Mouse (Mus musculus): ENCODE results near the gene Pop4. TPM values are rescaled to one million over a fixed set of nuclear protein-coding genes. Genes with fewer than 3 reads are reported as not detected.

Pop4 gene
- total RNA-seq, 1 experiment = 49.8 TPM

GRCm38 (mm10) chr7:38253441-38253840, 17.8 kb downstream of the Pop4 start:
- TF ChIP-seq MAFK (IDR thresholded peaks at IDR 0.05; ENCODE audit: insufficient read depth, low read depth, low read length) = no peak
- no peak for TF ChIP-seq ZNF384 (IDR thresholded peaks at IDR 0.05; ENCODE audit: low read depth, low read length)
- no peak for TF ChIP-seq CHD2 (IDR thresholded peaks at IDR 0.05; ENCODE audit: low read depth, low read length)
- no peak for TF ChIP-seq ZC3H11A (IDR thresholded peaks at IDR 0.05; ENCODE audit: borderline replicate concordance, low read depth, low read length)
- TF ChIP-seq HCFC1 (IDR thresholded peaks at IDR 0.05; ENCODE audit: borderline replicate concordance, insufficient read depth, low read length) = no peak
- in situ Hi-C loops (cut with MboI; ENCODE audit: low sequenced_read_pairs in 2 of 2, unreplicated experiment in 2 of 2) = no loop called here
- DNase-seq (ENCODE audit: low read depth, low spot score) = no peak
- Histone ChIP-seq H3K4me3 (ENCODE audit: insufficient read depth in 1 of 2, low read depth in 1 of 2, low read length in 2 of 2, poor library complexity in 1 of 2, severe bottlenecking in 1 of 2) (no peak overlapping the region), H3K9ac (ENCODE audit: insufficient read depth, low read depth, low read length, poor library complexity, severe bottlenecking) (no peak overlapping the region), H3K36me3 (ENCODE audit: control insufficient read depth, insufficient read depth, low read length, poor library complexity, severe bottlenecking) (no peaks in the 10 kb centered on the region), H3K9me3 (ENCODE audit: control insufficient read depth, insufficient read depth, low read depth, low read length) (no peaks in the 10 kb centered on the region), H3K27ac (ENCODE audit: insufficient read depth, low read depth, low read length, poor library complexity, severe bottlenecking) (no peak overlapping the region), H3K4me1 (ENCODE audit: control insufficient read depth in 2 of 2, insufficient read depth in 2 of 2, low read length in 2 of 2, poor library complexity in 1 of 2) (peaks cover 20 to 35% of the 10 kb centered on the region in 2 experiments)

DNA sequence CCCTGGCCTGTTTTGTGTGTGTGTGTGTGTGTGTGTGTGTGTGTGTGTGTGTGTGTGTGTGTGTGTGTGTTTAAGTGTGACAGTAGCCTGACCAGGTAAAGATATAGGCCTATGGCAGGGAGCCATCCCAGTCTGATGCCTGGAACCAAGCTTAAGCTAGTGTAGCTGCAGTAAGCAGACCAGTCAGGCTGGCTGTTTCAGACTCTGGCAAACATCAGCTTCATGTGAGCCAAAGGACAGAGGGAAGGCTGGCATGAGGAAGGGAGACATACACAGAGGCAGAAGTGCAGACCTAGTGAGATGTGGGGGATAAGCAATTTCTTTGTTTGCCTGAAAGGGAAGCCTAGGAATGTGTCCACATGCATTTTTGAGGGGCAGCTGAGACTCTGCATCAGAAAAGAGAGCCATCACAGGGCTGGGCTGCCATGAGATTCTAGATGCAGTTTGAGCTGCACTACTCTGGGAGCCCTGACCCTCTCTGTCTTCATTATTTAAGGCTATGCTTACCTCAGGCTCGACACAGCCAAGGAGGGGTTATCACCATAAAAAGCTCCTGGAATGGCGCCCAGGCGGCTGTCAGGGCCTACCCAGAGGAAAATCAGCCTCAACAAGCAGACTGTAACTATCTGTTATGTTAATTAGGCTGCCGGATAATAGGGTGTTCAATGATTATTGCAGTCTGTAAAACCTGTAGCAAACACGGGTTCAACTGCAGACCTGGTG, 19.6 kb downstream of the Pop4 start:
- H3K27ac ChIP-seq (ENCODE audit: insufficient read depth, low read depth, low read length, poor library complexity, severe bottlenecking) = no peak overlapping the region; the same call in 1 of the 2 replicates
- H3K36me3 ChIP-seq (ENCODE audit: control insufficient read depth, insufficient read depth, low read length, poor library complexity, severe bottlenecking) = no peaks in the 10 kb centered on the region
- H3K9me3 ChIP-seq (ENCODE audit: control insufficient read depth, insufficient read depth, low read depth, low read length) = no peaks in the 10 kb centered on the region
- peak overlapping the region; percentile 28; the same call in 1 of the 2 replicates for H3K9ac ChIP-seq (ENCODE audit: insufficient read depth, low read depth, low read length, poor library complexity, severe bottlenecking)
- in situ Hi-C loops (cut with MboI; ENCODE audit: low sequenced_read_pairs in 2 of 2, unreplicated experiment in 2 of 2) = no loop called here
- no peak overlapping the region for H3K4me3 ChIP-seq (ENCODE audit: insufficient read depth in 1 of 2, low read depth in 1 of 2, low read length in 2 of 2, poor library complexity in 1 of 2, severe bottlenecking in 1 of 2)
- H3K4me1 ChIP-seq (ENCODE audit: control insufficient read depth in 2 of 2, insufficient read depth in 2 of 2, low read length in 2 of 2, poor library complexity in 1 of 2) = peaks cover 22 to 35% of the 10 kb centered on the region in 2 experiments
- DNase-seq (ENCODE audit: low read depth, low spot score) = no peak
- no peak for TF ChIP-seq HCFC1 (IDR thresholded peaks at IDR 0.05; ENCODE audit: borderline replicate concordance, insufficient read depth, low read length)
- TF ChIP-seq ZNF384 (IDR thresholded peaks at IDR 0.05; ENCODE audit: low read depth, low read length) = no peak
- no peak for TF ChIP-seq ZC3H11A (IDR thresholded peaks at IDR 0.05; ENCODE audit: borderline replicate concordance, low read depth, low read length)
- no peak for TF ChIP-seq MAFK (IDR thresholded peaks at IDR 0.05; ENCODE audit: insufficient read depth, low read depth, low read length)
- no peak for TF ChIP-seq CHD2 (IDR thresholded peaks at IDR 0.05; ENCODE audit: low read depth, low read length)

- H3K27ac ChIP-seq (ENCODE audit: insufficient read depth, low read depth, low read length, poor library complexity, severe bottlenecking) = peak overlapping the region; percentile 54; the same call in 1 of the 2 replicates
- in situ Hi-C loops (cut with MboI; ENCODE audit: low sequenced_read_pairs in 2 of 2, unreplicated experiment in 2 of 2) = no loop called here
Observed at GRCm38 (mm10) chr7:38242417-38242816, 28.8 kb downstream of the Pop4 start.

DNA sequence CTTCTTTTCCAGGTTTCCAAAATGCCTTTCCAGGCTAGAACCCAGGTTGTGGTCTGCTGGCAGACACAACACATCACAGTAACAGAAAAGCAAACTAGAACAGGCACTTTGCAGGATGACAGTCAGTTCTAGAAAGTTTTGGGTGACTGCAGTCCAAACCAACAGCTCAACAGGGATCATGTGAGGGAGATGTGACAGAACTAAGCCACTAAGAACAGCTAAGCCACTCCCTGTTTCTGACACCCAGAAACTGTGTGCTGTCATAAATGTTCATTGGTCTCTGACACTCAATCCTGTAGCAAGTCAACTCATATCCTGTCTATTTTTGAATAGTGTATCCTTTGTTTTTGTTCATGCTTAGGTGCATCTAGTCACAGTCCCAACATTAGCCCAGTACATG, 34.1 kb downstream of the Pop4 start:
- in situ Hi-C loops (cut with MboI; ENCODE audit: low sequenced_read_pairs in 2 of 2, unreplicated experiment in 2 of 2) = no loop called here
- Histone ChIP-seq H3K27ac (ENCODE audit: insufficient read depth, low read depth, low read length, poor library complexity, severe bottlenecking) (no peak overlapping the region), H3K4me1 (ENCODE audit: control insufficient read depth in 2 of 2, insufficient read depth in 2 of 2, low read length in 2 of 2, poor library complexity in 1 of 2) (peaks cover 14% of the 10 kb centered on the region in 2 experiments), H3K9me3 (ENCODE audit: control insufficient read depth, insufficient read depth, low read depth, low read length) (no peaks in the 10 kb centered on the region), H3K9ac (ENCODE audit: insufficient read depth, low read depth, low read length, poor library complexity, severe bottlenecking) (no peak overlapping the region), H3K36me3 (ENCODE audit: control insufficient read depth, insufficient read depth, low read length, poor library complexity, severe bottlenecking) (no peaks in the 10 kb centered on the region), H3K4me3 (ENCODE audit: insufficient read depth in 1 of 2, low read depth in 1 of 2, low read length in 2 of 2, poor library complexity in 1 of 2, severe bottlenecking in 1 of 2) (no peak overlapping the region)
- no peak for DNase-seq (ENCODE audit: low read depth, low spot score)
- TF ChIP-seq HCFC1 (IDR thresholded peaks at IDR 0.05; ENCODE audit: borderline replicate concordance, insufficient read depth, low read length) = no peak
- no peak for TF ChIP-seq CHD2 (IDR thresholded peaks at IDR 0.05; ENCODE audit: low read depth, low read length)
- no peak for TF ChIP-seq ZNF384 (IDR thresholded peaks at IDR 0.05; ENCODE audit: low read depth, low read length)
- no peak for TF ChIP-seq ZC3H11A (IDR thresholded peaks at IDR 0.05; ENCODE audit: borderline replicate concordance, low read depth, low read length)
- TF ChIP-seq MAFK (IDR thresholded peaks at IDR 0.05; ENCODE audit: insufficient read depth, low read depth, low read length) = no peak

More at GRCm38 (mm10) chr7:38242417-38242816, 28.8 kb downstream of the Pop4 start:
- DNase-seq (ENCODE audit: low read depth, low spot score) = no peak
- Histone ChIP-seq H3K9me3 (ENCODE audit: control insufficient read depth, insufficient read depth, low read depth, low read length) (no peaks in the 10 kb centered on the region), H3K4me1 (ENCODE audit: control insufficient read depth in 2 of 2, insufficient read depth in 2 of 2, low read length in 2 of 2, poor library complexity in 1 of 2) (peaks cover 7 to 12% of the 10 kb centered on the region in 2 experiments; a peak in 2 of 4 replicates), H3K4me3 (ENCODE audit: insufficient read depth in 1 of 2, low read depth in 1 of 2, low read length in 2 of 2, poor library complexity in 1 of 2, severe bottlenecking in 1 of 2) (no peak overlapping the region), H3K9ac (ENCODE audit: insufficient read depth, low read depth, low read length, poor library complexity, severe bottlenecking) (no peak overlapping the region), H3K36me3 (ENCODE audit: control insufficient read depth, insufficient read depth, low read length, poor library complexity, severe bottlenecking) (no peaks in the 10 kb centered on the region)
- TF ChIP-seq ZNF384 (IDR thresholded peaks at IDR 0.05; ENCODE audit: low read depth, low read length) = peak; percentile 70
- TF ChIP-seq MAFK (IDR thresholded peaks at IDR 0.05; ENCODE audit: insufficient read depth, low read depth, low read length) = no peak

Measured in ES-E14 (cell line).